Mouse (Mus musculus) adrenal gland, adult 8-10 months (tissue): ENCODE data around the gene Gm7792. TPM values are rescaled to one million over a fixed set of nuclear protein-coding genes. Genes with fewer than 3 reads are reported as not detected.
"Not testable (repeated sequence)": the region's sequence is repeated elsewhere in the genome, so short reads cannot be mapped to it uniquely, and the experiment has no call there.

ENCODE experiments used
- DNase-seq: peaks from one replicate; pipeline ENCODE4 v3.0.0; 2022
- total RNA-seq, 4 experiments: library from RNA; stranded (reverse); gene quantifications; 2 replicates each; pipeline ENCODE4 v1.2.4; 2022

The Gm7792 gene
- not detected for total RNA-seq

GRCm38 (mm10) chr5:93843476-93843875, at the start of gene Gm7792:
TSS of gene Gm7792 (plus strand) at chr5:93843776.
- DNase-seq: not testable (repeated sequence)

Other genes starting within 250 kb of the Gm7792 start
- gene C87414, start 172.2 kb upstream of the Gm7792 start, total RNA-seq: not detected
- gene Gm16429, start 85.3 kb downstream of the Gm7792 start, total RNA-seq: not detected
- gene BC061212, start 226.8 kb downstream of the Gm7792 start, total RNA-seq: not detected
- not detected for gene Gm6351, start 232.6 kb downstream of the Gm7792 start, total RNA-seq